Mouse (Mus musculus) thymus, postnatal 25 days (tissue): Measurements from ENCODE around the gene Gm3618.
A peak's percentile ranks its signal among the peaks of the same experiment; 100 is the strongest.
"Not testable (repeated sequence)": the region's sequence is repeated elsewhere in the genome, so short reads cannot be mapped to it uniquely, and the experiment has no call there.

Experiments used
- DNase-seq: peaks from one replicate; pipeline ENCODE4 v3.0.0; 2022

Gm3618 gene

DNA sequence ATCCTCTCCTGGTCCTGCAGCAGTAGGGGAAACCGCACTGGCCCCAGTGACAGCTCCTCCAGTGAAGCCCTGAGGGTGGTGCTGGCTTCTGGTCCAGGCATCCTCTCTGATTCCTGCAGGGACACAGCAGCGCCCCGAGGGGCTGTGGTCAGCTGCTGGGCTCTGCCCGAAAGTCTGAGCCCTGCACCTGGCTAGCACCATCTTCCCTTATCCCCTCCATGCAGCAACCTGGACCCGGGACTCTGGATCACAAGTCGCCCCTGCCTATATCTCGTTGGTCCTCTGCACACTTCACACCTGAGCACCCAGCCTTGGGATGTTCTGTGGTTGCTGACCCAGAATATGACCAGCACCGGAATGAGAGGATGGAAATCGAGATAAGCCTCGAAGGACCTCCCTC lies at the start of gene Gm3618:
Gene Gm3618, minus strand, starts transcription at position 101 of the 400 bp plus-strand sequence.
- not testable (repeated sequence) for DNase-seq

DNA sequence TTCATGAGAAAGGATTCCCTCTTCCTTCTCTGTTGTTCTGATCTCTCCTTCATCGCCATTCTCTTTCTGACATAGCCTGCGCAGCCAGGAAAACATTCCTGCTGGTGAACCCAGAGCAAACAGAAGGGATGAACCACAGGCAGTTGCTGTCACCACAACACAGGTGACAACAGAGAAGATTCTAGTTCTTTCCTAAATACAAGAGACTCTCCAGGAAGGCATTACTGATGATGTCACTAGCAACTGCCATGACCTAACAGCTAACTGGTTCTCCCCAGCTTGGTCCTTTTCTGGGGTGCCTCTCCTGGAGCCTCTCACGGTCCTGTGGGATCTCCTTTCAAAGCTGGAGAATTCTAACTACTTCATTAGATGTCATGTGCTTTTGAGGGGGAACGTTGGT lies 46.7 kb upstream of the Gm3618 start, which contains the start of gene Gm16440:
Gene Gm16440, minus strand, starts transcription at position 101 of the 400 bp plus-strand sequence.
- not testable (repeated sequence) for DNase-seq

DNA sequence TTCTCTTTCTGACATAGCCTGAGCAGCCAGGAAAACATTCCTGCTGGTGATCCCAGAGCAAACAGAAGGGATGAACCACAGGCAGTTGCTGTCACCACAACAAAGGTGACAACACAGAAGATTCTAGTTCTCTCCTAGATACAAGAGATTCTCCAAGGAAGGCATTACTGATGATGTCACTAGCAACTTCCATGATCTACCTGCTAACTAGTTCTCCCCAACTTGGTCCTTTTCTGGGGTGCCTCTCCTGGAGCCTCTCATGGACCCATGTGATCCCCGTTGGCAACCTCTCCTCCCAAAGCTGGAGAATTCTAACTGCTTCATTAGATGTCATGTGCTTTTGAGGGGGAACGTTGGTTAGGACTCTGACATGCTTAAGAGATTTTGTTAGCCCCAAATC lies 38.7 kb downstream of the Gm3618 start, which contains the start of gene Gm21103:
Gene Gm21103, minus strand, starts transcription at position 101 of the 400 bp plus-strand sequence.
- not testable (repeated sequence) for DNase-seq

DNA sequence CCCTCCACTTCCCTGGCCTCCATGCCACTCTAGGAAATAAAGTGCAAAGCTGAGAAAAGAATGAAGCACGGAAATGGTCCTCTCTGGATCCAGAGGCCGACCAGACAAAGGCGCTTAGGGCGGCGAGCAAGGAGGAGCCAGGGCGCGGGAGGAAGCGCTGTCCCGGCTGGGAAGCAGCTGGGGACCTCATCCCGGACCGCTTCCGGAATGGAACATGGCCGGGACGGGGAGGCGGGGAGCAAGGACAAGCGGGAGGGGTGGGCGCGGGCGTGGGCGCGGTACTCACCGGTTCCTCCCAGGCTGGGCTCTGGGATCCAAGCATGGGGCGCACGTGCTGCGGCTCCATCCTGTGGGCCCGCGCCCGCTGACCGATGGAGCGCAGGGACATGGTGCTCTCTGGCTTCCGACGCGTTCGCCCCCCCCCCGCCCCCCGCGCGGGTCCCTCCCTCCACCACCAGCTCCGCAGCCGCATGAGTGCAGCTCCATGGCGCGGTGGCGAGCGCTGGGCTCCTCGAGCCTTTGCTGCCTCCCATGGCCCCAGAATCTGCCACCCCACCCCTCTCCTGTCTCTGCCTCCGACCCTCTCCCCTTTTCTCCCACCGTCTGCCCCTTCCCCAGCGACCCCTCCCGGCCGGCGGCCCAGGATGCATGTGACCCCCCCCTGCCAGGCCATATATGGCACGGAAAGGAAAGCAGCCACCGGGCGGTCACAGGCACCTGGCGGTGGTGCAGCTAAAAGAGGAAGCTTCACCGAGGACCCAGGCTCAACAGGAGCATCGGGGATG lies 56.4 kb downstream of the Gm3618 start, which contains the start of gene Gm3411:
Gene Gm3411, minus strand, starts transcription at position 320 of the 785 bp plus-strand sequence.
- DNase-seq, result peak; percentile 3
